Mouse (Mus musculus): ENCODE data around the gene Sh2d3c.

The Sh2d3c gene

DNA sequence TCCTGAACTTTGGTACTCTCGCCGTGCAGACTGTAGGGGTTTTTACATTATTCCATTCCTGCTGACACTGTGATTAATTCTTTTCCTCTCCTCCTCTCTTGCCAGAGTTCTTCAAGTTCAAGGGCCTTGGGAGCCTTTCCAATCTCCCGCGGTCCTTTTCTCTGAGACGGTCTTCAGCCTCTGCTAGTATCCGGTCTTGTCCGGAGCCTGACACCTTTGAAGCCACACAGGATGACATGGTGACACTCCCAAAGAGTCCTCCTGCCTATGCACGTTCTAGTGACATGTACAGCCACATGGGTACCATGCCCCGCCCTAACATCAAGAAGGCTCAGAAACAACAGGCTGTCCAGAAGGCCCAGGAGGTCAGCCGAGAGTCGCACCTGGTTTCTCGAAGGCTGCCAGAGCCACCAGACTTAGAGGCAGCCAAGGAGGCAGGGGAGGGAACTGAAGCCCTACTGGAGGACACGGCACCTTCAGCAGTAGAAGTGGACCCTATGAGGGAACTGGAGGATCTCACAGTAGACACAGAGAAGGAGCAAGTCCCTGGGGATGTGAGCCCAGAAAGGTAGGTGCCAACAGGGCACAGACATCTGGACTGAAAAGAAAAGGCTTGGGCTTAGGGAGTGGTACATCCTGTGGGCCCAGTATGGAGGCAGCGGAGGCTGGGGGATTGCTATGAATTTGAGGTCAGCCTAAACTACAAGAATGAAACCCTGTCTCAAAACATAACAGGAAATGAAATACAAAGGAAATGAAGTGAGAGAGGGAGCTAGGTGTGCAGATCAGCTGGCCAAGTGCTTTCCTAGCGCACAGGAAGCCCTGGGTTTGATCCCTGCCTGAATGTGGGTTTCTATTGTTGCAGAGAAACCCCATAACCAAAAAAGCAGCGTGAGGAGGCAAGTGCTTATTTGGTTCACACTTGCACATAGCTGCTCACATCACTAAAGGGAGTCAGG, 4.3 kb downstream of the Sh2d3c start:
- DNase-seq (ENCODE audit: low spot score in 2 of 2), result no peak

DNA sequence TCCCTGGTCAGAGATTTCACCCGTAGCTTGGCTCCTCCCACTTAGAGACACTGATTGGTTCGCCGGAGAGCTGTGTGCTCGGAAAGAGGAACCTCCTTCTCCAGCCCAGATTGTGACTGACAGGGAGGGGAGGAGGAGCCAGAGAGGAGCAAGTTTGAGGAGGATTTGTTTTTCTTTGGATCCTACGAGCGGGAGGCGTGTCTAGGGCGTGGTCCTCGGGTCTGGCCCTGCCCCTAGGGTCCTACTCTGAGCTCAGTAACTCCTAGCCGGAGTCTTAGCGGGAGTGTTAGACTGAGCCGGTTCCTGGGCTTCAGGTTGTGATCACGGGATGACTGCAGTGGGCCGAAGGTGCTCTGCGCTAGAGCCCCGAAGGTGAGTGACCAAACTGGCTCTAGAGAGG, 6.6 kb downstream of the Sh2d3c start:
- peak; percentile 88 to 91 for DNase-seq (ENCODE audit: low spot score in 2 of 2)

DNA sequence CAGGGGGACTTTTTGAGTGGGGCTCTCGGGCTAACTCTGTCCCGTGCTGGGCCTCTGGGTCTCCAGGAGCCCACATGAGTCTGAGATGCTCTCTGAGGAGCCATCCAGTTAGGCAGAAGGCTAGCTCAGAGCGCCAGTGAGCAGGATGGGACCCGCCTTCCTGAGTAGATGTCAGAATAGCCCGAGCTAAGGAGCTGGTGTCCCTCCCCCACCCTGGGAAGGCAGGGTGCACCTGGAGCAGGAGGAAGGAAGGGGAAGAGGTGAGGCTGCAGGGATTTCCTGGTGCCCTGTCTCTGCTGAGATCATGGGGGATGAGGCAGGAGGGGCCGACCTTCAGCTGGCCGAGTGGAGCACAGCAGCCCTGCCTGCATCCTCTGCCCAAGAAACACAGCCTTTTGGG, 7.6 kb downstream of the Sh2d3c start:
- no peak for DNase-seq (ENCODE audit: low spot score in 2 of 2)

DNA sequence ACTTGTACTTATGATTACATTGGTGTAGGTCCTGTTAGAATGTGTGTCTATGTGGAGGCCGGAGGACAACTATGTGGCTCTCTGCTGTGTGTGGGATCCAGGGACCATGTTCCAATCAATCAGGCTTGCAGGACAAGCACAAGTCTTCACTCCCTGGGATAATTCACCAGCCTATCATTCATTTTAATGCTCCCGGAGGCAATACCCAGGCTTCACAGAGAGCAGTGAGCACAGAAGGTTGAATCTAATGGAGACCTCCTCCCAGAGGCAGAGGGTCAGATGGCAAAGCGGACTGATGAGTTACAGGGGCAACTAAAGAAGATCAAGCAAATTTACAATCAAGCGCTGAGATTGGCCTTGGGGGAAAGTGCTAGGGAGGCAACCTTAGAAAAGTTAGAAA, 8.7 kb downstream of the Sh2d3c start:
- DNase-seq (ENCODE audit: low spot score in 2 of 2), result no peak

DNA sequence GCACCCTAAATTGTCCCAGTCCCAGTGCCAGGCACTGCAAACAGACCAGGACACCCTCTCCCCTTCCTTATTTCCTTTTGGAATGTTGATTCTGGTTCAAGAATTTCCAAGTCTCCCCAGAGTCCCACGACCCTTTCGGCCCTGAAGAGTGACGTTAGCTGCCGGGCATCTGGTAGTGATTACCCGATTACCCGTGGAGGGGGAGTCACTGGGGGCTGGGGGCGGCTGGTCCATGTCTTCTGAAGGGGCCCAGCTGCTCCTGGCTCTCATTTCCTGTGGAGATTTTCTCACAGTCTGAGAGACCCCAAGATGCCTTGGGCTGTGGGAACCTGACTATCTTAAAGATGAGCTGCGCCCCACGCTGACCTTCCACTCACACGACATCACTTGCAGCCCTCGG, 10.0 kb downstream of the Sh2d3c start:
- DNase-seq (ENCODE audit: low spot score in 2 of 2), result no peak

DNA sequence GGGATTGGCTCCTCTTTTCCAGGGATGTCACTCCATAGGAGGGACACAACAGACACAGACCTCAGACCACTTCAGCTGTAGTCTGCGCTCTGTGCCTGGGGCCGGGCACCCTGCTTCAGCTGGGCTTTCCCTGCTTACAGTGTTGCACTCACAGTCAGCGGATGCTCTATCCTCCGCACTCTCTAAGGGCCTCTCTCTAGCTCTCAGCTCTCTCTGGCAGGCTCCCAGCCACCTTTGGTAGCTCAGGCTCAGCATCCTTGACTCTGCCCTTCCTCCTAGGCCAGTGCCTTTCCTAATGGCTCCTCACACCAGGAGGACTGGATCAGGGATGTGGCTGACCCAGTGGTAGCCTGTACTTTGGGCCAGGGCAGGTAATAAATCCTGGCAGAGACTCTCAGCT, 11.1 kb downstream of the Sh2d3c start:
- DNase-seq (ENCODE audit: low spot score in 2 of 2), result no peak

DNA sequence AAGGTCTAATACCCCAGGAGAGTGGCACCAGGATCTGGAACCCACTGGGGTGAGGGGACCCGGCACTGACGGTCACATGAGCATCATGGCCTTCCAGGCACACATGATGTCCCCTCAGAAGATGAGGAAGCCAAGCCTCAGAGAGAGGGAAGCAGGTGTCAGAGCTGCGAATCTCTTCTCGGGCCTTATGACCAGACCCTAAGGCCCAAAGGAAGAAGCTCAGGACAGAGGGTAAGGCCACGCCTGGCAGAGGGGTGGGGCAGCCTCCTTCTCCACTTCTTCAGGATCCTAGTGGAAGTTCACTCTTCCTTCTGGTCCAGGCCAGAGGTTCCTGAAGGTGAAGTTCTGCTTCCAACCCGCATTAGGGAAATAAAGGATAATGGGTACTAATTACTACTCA, 11.8 kb downstream of the Sh2d3c start:
- no peak for DNase-seq (ENCODE audit: low spot score in 2 of 2)

DNA sequence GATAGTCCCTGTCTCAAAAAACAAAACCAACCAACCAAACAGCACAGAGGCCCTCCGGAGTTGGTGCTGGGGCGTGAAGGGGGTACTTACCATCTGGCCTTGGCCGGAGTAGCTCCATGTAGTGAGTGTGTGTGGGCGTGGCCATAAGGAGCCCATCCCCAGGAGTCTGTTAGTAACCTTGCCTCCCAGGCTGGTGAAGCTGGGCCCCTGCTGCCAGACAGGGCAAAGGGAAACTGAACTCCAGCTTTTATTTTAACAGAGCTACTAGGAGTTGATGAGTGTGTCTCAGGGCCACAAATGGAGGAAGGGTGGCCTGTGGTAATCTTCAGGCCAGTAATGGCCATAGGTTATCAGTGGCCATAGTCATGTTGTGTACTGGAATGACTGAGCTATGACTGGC, 13.6 kb downstream of the Sh2d3c start:
- DNase-seq (ENCODE audit: low spot score in 2 of 2), result no peak

DNA sequence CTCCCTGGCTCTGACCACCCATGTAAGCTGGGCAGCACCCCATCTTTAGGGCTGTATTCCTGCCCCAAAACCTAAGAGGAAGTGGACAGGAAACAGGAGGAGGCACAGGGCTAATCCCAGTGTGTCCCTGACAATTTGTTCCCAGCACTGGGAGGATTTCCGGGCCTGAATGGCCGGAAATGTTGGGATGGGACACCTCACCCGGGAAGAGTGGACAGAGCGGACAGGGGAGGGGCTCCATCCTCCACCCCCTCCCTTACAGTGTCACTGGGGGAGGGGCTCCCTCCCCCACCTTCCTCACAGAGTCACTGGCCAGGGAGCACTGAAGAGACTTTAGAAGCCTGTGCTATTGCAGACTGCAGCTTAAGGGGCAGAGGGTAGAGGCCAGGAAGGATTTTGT, 14.1 kb downstream of the Sh2d3c start:
- no peak for DNase-seq (ENCODE audit: low spot score in 2 of 2)

DNA sequence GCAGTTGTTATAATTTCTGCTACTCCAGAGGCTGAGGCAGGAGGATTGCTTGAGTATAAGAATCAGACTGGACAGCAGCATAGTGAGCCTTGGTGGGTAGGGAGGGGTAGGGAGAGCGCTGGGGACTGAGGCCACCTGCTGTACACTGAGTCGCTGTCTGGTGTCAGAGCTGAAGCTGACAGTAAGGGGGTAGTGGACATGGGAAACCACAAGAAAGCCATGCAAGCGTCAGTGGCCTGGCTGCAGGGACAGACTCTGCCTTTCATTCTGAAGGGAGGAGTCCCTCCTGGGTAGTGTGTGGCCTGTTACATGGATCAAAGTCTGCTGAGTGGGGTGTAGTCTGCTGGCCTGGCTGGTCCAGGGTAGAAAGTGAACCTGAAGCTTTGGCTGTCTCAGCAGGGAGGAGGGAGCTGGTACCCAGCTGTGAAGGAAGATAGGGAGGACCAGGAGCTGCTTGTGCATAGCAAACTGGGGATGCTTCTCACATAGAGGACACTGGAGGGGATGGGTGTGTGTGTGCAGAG, 15.5 kb downstream of the Sh2d3c start:
- DNase-seq (ENCODE audit: low spot score in 2 of 2), result no peak

DNA sequence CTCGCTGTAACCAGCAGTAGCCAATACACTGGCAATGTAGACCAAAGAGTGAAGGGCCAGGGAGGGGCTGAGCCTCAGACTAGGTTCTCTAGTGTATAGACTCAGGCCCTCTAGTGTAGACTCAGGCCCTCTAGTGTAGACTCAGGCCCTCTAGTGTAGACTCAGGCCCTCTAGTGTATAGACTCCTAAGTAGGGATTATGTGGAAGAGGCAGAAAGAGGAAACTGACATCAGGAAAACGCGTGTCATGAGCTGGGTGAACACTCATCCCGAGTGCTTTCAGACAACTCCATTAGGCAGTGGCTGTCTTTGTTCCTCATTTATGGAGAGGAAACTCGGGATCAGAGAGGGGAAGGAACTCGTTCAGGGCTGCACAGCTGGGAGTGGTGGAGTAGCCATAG, 16.2 kb downstream of the Sh2d3c start:
- DNase-seq (ENCODE audit: low spot score in 2 of 2), result no peak

DNA sequence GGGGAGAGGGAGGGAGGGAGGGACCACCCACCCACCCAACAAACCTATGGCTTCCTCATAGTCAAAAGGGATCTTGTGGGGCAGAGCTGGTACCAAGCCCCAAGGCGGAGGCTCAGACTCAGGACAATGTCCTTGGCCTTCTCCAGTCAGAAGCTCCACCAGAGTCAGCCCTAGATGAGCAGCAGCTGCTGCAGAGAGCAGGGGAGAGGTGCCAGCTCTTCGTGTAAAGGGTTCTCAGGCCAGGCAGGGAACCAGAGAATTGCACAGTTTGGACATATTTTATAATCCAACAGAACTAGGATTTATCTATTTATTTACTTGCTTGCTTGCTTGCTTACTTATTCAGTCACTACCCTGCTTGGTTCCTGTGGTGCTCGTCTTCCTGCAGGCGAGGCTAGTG, 18.5 kb downstream of the Sh2d3c start:
- no peak for DNase-seq (ENCODE audit: low spot score in 2 of 2)

DNA sequence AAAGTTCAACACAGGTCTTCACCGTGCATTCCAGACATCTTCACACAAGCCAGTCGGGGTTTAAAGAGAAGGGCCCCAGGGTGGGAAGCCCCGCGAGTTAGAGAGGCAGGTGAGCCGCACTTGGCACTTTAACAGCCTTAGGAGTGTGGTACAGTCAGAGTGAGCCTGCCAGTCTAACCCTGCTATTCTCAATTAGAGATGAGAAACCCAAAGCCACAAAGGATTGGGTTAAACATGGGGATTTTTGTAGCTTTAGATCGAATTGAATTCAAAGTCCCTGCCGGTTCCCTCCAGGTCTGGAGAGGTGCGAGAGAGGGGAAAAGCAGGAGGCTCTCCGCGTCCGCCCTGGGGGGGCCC, 20.0 kb downstream of the Sh2d3c start, which contains the start of gene 6330409D20Rik:
6330409D20Rik (minus strand) TSS at position 101 of the 357 bp plus-strand sequence.
- DNase-seq (ENCODE audit: low spot score in 2 of 2), result no peak

DNA sequence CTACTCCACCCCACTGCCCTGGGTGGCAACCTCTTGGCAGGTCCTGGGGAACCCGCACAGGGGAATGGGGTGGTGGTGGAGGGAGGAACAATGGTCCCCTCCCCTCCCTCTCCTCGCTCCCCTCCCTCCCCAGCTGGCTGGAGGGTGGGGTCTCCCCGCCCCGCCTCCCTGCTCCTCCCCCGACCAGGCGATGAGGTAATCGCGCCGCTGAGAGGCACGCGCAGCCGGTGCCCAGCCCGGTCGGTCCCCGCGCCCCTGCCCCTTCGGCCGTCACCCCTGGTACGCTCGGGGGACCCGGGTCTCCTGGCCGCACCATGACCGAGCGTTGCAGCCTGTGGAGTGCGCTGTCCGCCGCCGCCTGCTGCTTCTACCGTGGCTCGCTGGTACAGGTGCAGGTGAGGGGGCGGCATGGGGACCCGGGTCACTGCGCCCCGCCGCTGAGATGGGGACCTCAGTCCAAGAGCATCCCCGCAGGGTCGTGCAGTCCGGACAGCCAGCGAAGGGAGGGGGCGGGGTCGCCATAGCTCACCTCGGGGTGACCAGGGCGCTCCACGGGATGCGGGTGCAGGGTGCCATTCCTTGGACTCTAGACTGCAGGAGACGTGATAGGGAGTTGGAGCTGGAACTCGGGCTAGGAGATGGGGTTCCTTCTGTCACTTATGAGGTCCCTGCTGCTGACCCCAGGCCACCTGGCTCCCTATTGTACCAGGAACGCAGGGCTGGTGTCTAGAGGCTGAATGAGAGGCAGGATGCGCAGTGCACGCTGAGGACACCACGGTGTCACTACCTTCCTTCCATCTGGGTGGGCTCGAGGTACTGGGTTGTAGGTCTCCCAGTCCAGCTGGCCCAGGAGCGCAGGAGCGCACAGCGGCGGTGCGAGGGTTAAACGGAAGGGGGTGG, 20.7 kb downstream of the Sh2d3c start:
- DNase-seq (ENCODE audit: low spot score in 2 of 2), result no peak

DNA sequence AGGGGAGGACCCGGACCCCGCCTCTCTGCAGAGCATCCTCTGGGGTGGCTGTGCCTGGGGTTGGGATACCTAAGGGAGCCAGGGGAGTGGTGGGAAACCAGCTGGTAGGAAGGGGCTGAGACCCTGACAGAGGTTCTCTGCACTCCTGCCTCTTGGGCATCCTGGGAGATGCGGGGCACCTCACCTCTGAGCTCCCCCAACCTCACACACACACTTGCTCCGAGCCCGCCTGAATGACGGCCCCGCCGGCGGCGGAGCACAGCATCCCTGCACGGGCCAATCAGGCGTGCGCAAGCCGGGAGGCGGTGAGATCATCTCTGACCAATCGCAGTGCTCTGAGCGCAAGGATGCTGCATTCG, 21.3 kb downstream of the Sh2d3c start:
- no peak for DNase-seq (ENCODE audit: low spot score in 2 of 2)

DNA sequence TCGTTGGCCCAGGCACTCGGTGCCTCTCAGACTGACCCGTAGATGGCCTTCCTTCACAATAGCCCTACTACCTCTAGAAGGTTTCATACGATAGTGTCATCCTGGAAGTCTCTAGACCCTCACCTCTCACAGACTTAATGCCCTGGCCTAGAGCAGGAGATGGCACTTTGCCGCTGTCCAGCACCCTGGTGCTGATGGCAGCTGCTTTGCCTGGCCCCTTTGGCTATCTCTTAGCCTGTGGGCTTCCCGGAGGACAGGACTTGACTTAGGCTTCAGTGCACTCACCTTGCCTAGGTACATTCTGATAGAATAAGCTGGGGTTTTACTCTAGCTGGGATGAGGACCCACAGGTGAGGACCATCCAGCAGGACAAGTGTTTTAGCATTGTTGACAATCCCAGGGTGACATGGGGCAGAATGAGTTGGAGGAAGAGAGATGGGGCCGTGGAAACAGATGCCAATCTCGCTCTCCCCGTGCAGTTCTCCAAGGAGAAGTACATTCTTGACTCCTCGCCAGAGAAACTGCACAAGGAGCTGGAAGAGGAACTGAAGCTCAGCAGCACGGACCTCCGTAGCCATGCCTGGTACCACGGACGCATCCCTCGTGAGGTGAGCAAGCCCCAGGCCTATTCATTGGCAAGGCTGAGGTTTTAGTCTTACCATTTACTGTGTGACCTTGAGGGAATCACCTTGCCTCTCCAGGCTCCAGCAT, 23.6 kb downstream of the Sh2d3c start:
- DNase-seq (ENCODE audit: low spot score in 2 of 2), result no peak

DNA sequence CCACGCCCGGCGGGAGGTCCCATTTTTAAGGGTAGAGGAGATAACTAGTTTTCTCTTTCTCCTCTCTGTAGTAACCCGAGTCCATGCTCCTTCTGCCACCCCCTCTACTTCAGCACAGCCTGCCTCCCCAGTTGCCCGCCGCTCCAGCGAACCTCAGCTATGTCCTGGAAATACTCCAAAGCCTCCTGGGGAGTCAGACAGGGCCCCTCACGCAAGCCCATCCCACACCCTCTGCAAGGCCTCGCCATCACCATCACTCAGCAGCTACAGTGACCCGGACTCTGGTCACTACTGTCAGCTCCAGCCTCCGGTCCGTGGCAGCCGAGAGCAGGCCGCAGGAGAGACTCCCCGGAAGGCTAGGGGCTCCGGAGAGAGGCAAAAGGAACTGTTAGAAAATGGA, 28.2 kb downstream of the Sh2d3c start:
- DNase-seq (ENCODE audit: low spot score in 2 of 2), result no peak

DNA sequence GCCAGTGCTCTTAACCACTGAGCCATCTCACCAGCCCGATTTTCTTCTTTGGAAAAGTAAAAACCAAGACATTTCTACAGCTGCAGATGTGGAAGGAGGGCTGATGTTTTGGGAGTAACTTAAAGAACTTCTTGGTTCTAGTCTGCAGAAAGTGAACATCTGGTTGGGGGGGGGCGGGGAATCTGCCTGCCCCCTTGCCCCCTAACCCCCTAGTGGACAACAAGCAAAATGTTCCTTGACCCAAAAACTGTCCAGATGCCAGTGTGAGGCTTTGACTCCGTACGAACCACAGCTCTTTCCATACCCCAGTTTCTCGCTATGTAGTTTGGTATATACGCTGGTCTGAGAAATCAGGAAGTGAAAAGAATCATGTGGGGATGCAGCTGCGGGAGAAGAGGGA, 29.3 kb downstream of the Sh2d3c start:
- no peak for DNase-seq (ENCODE audit: low spot score in 2 of 2)

DNA sequence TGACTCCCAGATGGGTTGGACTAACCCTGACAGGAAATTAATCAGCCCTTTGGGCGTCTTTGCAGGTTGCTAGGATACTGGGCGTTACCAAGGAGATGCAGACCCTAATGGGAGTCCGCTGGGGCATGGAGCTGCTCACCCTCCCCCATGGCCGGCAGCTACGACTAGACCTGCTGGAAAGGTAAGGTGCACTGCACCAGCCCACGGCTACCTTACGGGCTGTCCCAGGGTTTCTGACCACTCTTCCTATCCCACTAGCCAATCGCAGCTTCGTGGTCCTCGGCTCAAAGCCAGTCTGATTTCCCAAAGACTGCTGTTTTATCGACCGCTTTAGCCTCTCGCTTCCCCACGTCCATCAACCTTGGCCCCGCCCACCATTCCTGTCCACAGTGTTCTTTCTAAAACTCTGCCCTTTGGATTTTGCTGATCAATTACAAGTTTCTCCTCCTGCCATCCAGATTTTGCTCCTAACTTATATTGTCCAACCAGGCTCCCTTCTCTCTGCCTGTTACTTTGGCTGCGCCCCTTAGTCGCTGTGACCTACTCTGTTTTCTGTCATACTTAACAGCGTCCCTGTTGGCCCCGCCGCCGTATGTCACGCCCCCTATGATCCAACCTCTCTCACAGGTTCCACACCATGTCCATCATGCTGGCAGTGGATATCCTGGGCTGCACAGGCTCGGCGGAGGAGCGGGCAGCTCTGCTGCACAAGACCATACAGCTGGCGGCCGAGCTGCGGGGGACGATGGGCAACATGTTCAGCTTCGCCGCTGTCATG, 30.2 kb downstream of the Sh2d3c start:
- peak in 1 of 2 experiments; percentile 53 for DNase-seq (ENCODE audit: low spot score in 2 of 2)

DNA sequence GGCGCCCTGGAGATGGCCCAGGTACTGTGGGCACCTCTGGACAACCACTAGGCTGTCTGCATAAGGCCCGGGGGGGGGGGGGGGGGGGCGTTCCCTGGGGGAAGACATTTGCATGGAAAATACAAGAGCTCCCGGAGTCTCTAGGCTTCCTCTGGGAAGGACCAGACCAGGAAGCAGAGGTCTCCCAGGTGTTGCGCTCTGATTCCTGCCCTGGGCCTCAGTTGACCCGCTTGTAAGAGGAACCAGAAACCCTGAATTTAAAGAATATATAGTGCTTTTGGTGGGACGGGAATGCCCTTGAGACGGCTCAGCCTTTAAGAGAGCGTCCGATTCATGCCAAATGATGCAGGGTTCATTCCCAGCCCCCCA, 30.8 kb downstream of the Sh2d3c start:
- no peak for DNase-seq (ENCODE audit: low spot score in 2 of 2)

DNA sequence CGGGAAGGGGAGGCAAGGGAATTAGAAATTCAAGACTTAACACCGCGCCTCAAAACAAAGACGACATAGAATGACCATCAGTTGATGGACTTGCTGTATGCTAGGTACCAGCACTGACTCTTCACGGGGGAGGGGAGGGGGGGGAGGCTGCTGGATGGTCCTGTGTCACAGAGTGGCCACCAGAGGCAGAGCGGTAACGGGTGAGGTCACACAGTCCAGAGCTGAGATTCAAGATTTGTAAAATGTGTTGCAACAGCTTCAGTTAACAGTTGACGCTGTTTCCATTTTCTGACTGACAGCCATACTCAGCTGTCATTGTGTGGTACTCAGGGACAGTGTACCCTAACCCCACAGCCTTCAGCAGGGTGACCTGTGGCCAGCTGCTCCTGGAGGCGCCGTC, 31.3 kb downstream of the Sh2d3c start:
- no peak for DNase-seq (ENCODE audit: low spot score in 2 of 2)

All from urinary bladder, postnatal 4 days (tissue).